15 mouse cellular contexts compared by ENCODE assay signal in genomic region chr11:6523662-6524088, GRCm38 (mm10). TPM values are rescaled to one million over a fixed set of nuclear protein-coding genes. Genes with fewer than 3 reads are reported as not detected.
DNase-seq lines count a peak whose midpoint lies in the region; TF ChIP-seq lines count a peak whose summit lies in the region.
"Had no signal": no experiment of that assay in that cellular context is flagged by ENCODE, and none has a peak within 500 bp of the region (broad histone marks: within the 10 kb centered on the region; RNA-seq: fewer than 3 reads in every experiment).

No protein-coding gene starts in this region.

- no peak overlapping the region for H3K27ac ChIP-seq in layer of hippocampus, adult 2 months

- peaks cover 42% of the 10 kb centered on the region for H3K36me3 ChIP-seq in E14TG2a.4 (ENCODE audit: insufficient read depth, low read length)

- H3K4me1 ChIP-seq in E14TG2a.4 (replicated peaks; ENCODE audit: low read depth, low read length) = peaks cover 51% of the 10 kb centered on the region

- no peak overlapping the region for H3K4me3 ChIP-seq in layer of hippocampus, adult 2 months
- H3K4me3 ChIP-seq in E14TG2a.4 (replicated peaks; ENCODE audit: low read length) = no peak overlapping the region
- H3K4me3 ChIP-seq: heart, embryonic 12.5 days; megakaryocyte, embryonic 14.5 days had no signal

- no peaks in the 10 kb centered on the region for H3K9me3 ChIP-seq in E14TG2a.4 (ENCODE audit: low read length)
- H3K9me3 ChIP-seq: heart, embryonic 12.5 days; megakaryocyte, embryonic 14.5 days had no signal

- TF ChIP-seq CTCF in layer of hippocampus, adult 2 months (conservative IDR thresholded peaks at IDR 0.05) = peak; percentile 40
- TF ChIP-seq CTCF in E14TG2a.4 (conservative IDR thresholded peaks at IDR 0.05; ENCODE audit: low read length) = peak; percentile 36; the same call in 1 of the 2 replicates

- H3K27me3 ChIP-seq in E14TG2a.4 (ENCODE audit: insufficient read depth, low read length) = no peaks in the 10 kb centered on the region
- H3K27me3 ChIP-seq: heart, embryonic 12.5 days; megakaryocyte, embryonic 14.5 days had no signal

- no peak for DNase-seq in layer of hippocampus, adult 2 months (ENCODE audit: low spot score in 2 of 2)
- no peak for DNase-seq in layer of hippocampus, adult 9-11 months
- DNase-seq in 3T3-L1 (ENCODE audit: low read depth, low spot score) = peak; percentile 70
- DNase-seq in induced T-regulatory cell, adult 2 months (ENCODE audit: low read depth) = peak; percentile 65
- no peak for DNase-seq in yolk sac, embryonic 10.5 days (ENCODE audit: low spot score)
- DNase-seq in cerebellum, postnatal 36 days = no peak
- DNase-seq: cerebellum, adult 18-20 months; gastrocnemius, postnatal 14 days; heart, postnatal 4 days; kidney, postnatal 14 days; left cerebral cortex, postnatal 4 days; lung, adult 18-20 months had no signal

RNA-seq across cellular contexts. Expression of gene Myo1g, which starts 2.9 kb away (rescaled TPM):
- total RNA-seq in layer of hippocampus, adult 2 months (2021) = under 1 TPM; 0.59 to 0.91 TPM

RNA-seq across cellular contexts. Expression of gene Ccm2, which starts 23.0 kb away (rescaled TPM):
- 10 to 100 TPM; 50.2 to 55.8 TPM for total RNA-seq in layer of hippocampus, adult 2 months (2021)

RNA-seq across cellular contexts. Expression of gene Purb, which starts 48.0 kb away (rescaled TPM):
- 100 to 1,000 TPM; 234 to 240 TPM for total RNA-seq in layer of hippocampus, adult 2 months (2021)

Comparison
In these comparisons a context has a peak if more than half of its experiments do, and no peak if none do; other contexts are left out.
1. DNase-seq: peak in 3T3-L1 (single experiment) and induced T-regulatory cell, adult 2 months (single experiment); none in layer of hippocampus, adult 2 months (0 of 2), layer of hippocampus, adult 9-11 months (single experiment), yolk sac, embryonic 10.5 days (single experiment) and cerebellum, postnatal 36 days (0 of 2).